Mouse (Mus musculus) natural killer cell, adult 2 months (primary cell): Measurements from ENCODE around the gene Ak4.

Experiments used
- DNase-seq, 2 experiments: peaks; one replicate each; pipeline ENCODE4 v3.0.0; 2022; ENCODE audit warnings: low spot score in 2 of 2

Gene Ak4

GRCm38 (mm10) chr4:101459358-101459757 lies 40.3 kb downstream of the Ak4 start:
- DNase-seq, result no peak

GRCm38 (mm10) chr4:101460114-101460513 lies 41.0 kb downstream of the Ak4 start:
- no peak for DNase-seq

- DNase-seq, result no peak
These were observed 43.0 kb downstream of the Ak4 start for GRCm38 (mm10) chr4:101462065-101462464.

- DNase-seq, result no peak
These were observed 47.2 kb downstream of the Ak4 start for GRCm38 (mm10) chr4:101466264-101466663.

GRCm38 (mm10) chr4:101469242-101469641 lies 50.2 kb downstream of the Ak4 start:
- no peak for DNase-seq

- DNase-seq, result no peak
These were observed 51.5 kb downstream of the Ak4 start for GRCm38 (mm10) chr4:101470543-101470942.

- DNase-seq, result no peak
These were observed 53.7 kb downstream of the Ak4 start for GRCm38 (mm10) chr4:101472767-101473166.

GRCm38 (mm10) chr4:101490320-101490917 lies 71.3 kb downstream of the Ak4 start:
- DNase-seq, result no peak

GRCm38 (mm10) chr4:101491704-101492103 lies 72.6 kb downstream of the Ak4 start:
- no peak for DNase-seq

- DNase-seq, result no peak
These were observed 74.6 kb downstream of the Ak4 start for GRCm38 (mm10) chr4:101493611-101494197.

- DNase-seq, result no peak
These were observed 77.1 kb downstream of the Ak4 start for GRCm38 (mm10) chr4:101496188-101496533.

- no peak for DNase-seq
These were observed 77.6 kb downstream of the Ak4 start, which contains the start of gene Dnajc6 for GRCm38 (mm10) chr4:101496534-101497237. Dnajc6 (plus strand) TSS chr4:101496648.

GRCm38 (mm10) chr4:101497336-101497735 lies 78.3 kb downstream of the Ak4 start:
- no peak for DNase-seq

- DNase-seq, result no peak
These were observed 85.5 kb downstream of the Ak4 start for GRCm38 (mm10) chr4:101504470-101505007.

- DNase-seq, result no peak
These were observed 86.9 kb downstream of the Ak4 start for GRCm38 (mm10) chr4:101505966-101506365.

GRCm38 (mm10) chr4:101506372-101506771 lies 87.3 kb downstream of the Ak4 start:
- no peak for DNase-seq

- no peak for DNase-seq
These were observed 88.7 kb downstream of the Ak4 start for GRCm38 (mm10) chr4:101507571-101508422.

- no peak for DNase-seq
These were observed 89.4 kb downstream of the Ak4 start for GRCm38 (mm10) chr4:101508431-101508830.

- no peak for DNase-seq
These were observed 89.9 kb downstream of the Ak4 start for GRCm38 (mm10) chr4:101508851-101509577.

- no peak for DNase-seq
These were observed 91.2 kb downstream of the Ak4 start for GRCm38 (mm10) chr4:101510111-101510903.

- DNase-seq, result no peak
These were observed 91.8 kb downstream of the Ak4 start for GRCm38 (mm10) chr4:101510904-101511210.
